8 mouse cellular contexts compared by ENCODE assay signal in the genomic region with DNA sequence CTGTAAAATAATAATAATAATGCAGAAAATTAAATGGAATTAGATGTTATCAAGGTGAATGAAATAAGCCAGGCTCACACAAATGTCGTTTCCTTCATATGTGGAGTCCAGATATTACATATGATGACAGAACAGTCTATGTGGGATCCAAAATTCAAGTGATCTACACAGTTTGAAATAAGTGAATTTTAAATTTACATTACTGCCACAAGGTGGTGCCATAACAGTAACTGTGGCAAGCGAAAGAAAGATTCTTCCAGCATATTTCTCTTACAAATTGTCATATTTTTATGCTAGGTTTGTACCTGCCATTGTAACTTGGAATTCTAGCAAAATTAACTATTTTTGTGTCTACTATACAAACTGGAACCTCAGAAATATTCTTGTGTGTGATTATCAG.
DNase-seq lines count a peak whose midpoint lies in the region; ATAC-seq and TF ChIP-seq lines count a peak whose summit lies in the region.
"Had no signal": no experiment of that assay in that cellular context is flagged by ENCODE, and none has a peak within 500 bp of the region (broad histone marks: within the 10 kb centered on the region; RNA-seq: fewer than 3 reads in every experiment).

No protein-coding gene starts in this region.

- no peaks in the 10 kb centered on the region for H3K9me3 ChIP-seq in hindbrain, postnatal 0 days (ENCODE audit: low read length)
- H3K9me3 ChIP-seq in hindbrain, embryonic 12.5 days (replicated peaks), result no peaks in the 10 kb centered on the region

- no peak for ATAC-seq in hindbrain, postnatal 0 days
- no peak for ATAC-seq in hindbrain, embryonic 12.5 days (ENCODE audit: low FRiP score)
- ATAC-seq in megakaryocyte, adult 5-6 weeks (ENCODE audit: poor library complexity, severe bottlenecking), result no peak
- no peak for ATAC-seq in inflammation-experienced regulatory T-cells, adult 6 months

- TF ChIP-seq CTCF in hindbrain, postnatal 0 days (IDR thresholded peaks at IDR 0.05; ENCODE audit: low read depth), result peak; percentile 70

- H3K36me3 ChIP-seq in hindbrain, postnatal 0 days (ENCODE audit: insufficient read depth, low read length), result no peaks in the 10 kb centered on the region
- H3K36me3 ChIP-seq in hindbrain, embryonic 12.5 days, result no peaks in the 10 kb centered on the region

- H3K4me2 ChIP-seq in hindbrain, postnatal 0 days (ENCODE audit: low read depth, low read length), result no peak overlapping the region
- H3K4me2 ChIP-seq in hindbrain, embryonic 12.5 days (replicated peaks), result no peak overlapping the region

- peak; percentile 73 for DNase-seq in hindbrain, postnatal 0 days (ENCODE audit: low spot score)
- peak; percentile 60 for DNase-seq in 3T3-L1 (ENCODE audit: low read depth, low spot score)
- peak; percentile 27 for DNase-seq in A20 (ENCODE audit: low read depth, low spot score)
- DNase-seq in embryo, embryonic 10.5 days (ENCODE audit: low spot score), result peak; percentile 46
- DNase-seq: lung, adult 2 months had no signal

- H3K9ac ChIP-seq in hindbrain, postnatal 0 days (replicated peaks; ENCODE audit: low read length), result no peak overlapping the region
- no peak overlapping the region for H3K9ac ChIP-seq in hindbrain, embryonic 12.5 days

- H3K27me3 ChIP-seq in hindbrain, postnatal 0 days (ENCODE audit: insufficient read depth, low read length), result no peaks in the 10 kb centered on the region
- H3K27me3 ChIP-seq in hindbrain, embryonic 12.5 days, result no peaks in the 10 kb centered on the region

- H3K27ac ChIP-seq in hindbrain, postnatal 0 days, result no peak overlapping the region
- H3K27ac ChIP-seq in hindbrain, embryonic 12.5 days, result no peak overlapping the region

- 47% methylated on average over 2 of the region's 2 CpGs for WGBS in hindbrain, postnatal 0 days
- WGBS in hindbrain, embryonic 12.5 days, result 52% methylated on average over 2 of the region's 2 CpGs

- H3K4me3 ChIP-seq in hindbrain, postnatal 0 days (ENCODE audit: low read length), result no peak overlapping the region
- no peak overlapping the region for H3K4me3 ChIP-seq in hindbrain, embryonic 12.5 days

- no peaks in the 10 kb centered on the region for H3K4me1 ChIP-seq in hindbrain, postnatal 0 days (ENCODE audit: insufficient read depth, low read length)
- H3K4me1 ChIP-seq in hindbrain, embryonic 12.5 days, result no peaks in the 10 kb centered on the region
